Mouse (Mus musculus) adrenal gland, postnatal 10 days (tissue): ENCODE data around the gene Apol8. TPM values are rescaled to one million over a fixed set of nuclear protein-coding genes. Genes with fewer than 3 reads are reported as not detected.
A peak's percentile ranks its signal among the peaks of the same experiment; 100 is the strongest.
"Not testable (repeated sequence)": the region's sequence is repeated elsewhere in the genome, so short reads cannot be mapped to it uniquely, and the experiment has no call there.

ENCODE experiments used
- DNase-seq: peaks from one replicate; pipeline ENCODE4 v3.0.0; 2021; ENCODE audit warnings: mixed read lengths
- total RNA-seq, 2 experiments: library from RNA; stranded (reverse); gene quantifications; 2 replicates each; pipeline ENCODE4 v1.2.3; 2021

Gene Apol8
- total RNA-seq, 2 experiments from 2014 or later = 0.39 to 0.88 TPM

DNA sequence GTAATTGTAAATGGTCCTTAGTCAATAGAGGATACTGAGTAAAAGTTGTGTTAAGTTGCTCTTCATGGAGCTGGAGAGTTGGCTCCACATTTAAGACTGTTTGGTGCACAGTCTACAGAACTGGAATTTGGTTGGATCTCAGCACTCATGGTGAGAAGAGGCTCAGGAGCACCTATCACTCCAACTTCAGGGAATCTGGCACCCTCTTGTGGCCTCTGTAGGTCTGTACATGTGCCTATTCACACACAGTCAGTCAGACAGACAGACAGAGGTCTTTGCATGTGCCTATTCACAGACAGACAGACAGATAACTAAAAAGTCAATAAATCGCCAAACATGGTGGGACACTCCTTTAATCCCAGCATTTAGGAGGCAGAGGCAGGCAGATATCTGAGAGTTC, 6.3 kb downstream of the Apol8 start:
- DNase-seq = peak; percentile 65

DNA sequence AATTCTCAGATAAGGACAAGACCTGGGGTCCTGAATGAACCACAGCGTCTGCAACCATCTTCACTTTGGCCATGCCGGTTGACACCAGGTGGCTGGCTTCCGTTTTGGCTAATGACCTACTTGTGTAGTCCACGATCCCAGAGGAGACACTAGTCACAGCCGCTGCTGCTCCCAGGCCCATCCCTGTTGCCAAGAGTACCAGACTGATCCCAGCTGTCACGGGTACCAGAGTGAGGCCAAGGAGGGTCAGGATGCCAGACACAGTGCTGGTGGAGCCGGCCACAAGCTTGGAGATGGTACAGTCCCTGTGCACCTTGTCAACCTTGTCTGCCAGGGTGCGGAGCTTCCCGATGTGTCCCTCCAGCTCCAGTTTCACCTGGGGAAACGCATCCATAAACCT, 7.1 kb downstream of the Apol8 start:
- DNase-seq = no peak

- DNase-seq = no peak
Measured at GRCm38 (mm10) chr15:77748414-77748813, 8.4 kb downstream of the Apol8 start.

DNA sequence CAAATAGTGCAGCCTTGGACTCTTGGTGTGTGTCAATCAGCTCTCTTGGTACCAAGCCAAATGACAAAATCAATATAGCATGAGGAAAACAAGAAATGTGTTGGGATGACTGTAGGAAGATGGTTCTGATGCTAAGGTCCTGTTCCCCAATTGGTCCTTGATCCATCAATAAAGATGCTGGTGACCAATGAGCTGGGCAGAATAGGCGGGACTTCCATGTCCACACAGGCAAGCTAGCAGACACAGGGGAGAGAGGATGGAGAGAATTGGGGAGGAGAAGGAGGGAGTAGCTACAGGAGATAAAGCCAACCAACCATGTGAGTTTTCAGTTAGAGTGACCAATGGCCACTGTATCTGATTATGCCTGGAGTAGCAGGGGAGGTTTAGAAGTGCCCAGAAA, 10.5 kb downstream of the Apol8 start:
- DNase-seq = no peak

DNA sequence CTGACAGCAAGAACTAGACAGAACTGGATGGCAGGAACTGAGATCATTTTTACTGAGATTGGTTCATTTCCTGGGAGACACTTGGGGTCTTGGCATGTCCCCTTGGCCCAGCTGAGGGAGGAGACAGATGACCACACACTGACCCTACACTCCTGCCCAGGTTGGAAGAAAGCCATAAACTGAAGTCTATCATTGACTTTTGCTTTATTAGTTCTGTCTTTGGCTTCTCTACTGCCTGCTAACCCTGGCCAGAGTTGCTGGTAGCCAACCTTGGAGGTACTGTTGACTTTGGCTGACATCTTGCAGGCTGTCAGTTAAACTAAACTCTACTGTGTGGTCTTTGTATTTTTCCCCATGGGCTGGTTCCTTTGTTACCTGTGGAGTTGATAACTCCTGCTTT, 11.7 kb downstream of the Apol8 start:
- DNase-seq = no peak

- DNase-seq = no peak
Measured at GRCm38 (mm10) chr15:77744632-77745031, 12.2 kb downstream of the Apol8 start.

- not testable (repeated sequence) for DNase-seq
Measured at GRCm38 (mm10) chr15:77741556-77741955, 15.2 kb downstream of the Apol8 start.

DNA sequence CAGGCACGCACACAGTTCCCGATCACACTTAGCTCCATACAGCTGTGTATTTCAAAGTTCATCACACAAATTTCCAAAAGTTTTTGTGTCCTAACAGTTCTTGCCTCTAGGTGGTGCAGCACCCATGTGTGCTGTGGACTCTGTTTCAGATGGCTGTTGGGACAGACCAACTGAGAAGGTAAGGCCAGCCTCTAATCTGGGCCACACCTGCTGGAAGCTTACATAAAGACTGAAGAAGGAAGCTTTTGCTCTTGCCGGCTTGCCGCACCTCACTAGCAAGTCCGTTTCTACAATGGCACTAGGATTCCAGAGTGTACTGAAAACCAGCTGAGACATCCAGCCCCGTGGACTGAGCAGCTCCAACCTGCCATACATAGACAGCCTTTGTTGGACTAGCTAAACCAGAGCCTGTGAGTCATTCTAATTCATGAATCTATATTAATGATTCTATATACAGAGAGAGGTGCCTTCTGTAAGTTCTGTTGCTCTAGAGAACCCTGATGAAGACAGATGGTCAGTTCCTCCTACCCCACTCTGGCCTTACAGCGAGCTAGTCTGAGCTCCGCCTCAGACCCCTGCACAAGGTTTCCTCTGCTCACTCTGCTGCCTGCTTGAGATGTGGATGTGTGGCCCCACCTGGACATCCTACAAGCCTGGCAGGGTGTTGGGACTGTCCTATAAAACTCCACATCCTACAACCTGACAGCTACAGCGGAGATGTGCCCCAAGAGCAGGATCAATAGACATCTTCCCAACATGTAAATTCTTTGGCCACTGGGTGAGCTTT, 16.1 kb downstream of the Apol8 start:
- no peak for DNase-seq

- not testable (repeated sequence) for DNase-seq
Measured at GRCm38 (mm10) chr15:77733903-77734302, 22.9 kb downstream of the Apol8 start.

- DNase-seq = not testable (repeated sequence)
Measured at GRCm38 (mm10) chr15:77733380-77733779, 23.4 kb downstream of the Apol8 start.

DNA sequence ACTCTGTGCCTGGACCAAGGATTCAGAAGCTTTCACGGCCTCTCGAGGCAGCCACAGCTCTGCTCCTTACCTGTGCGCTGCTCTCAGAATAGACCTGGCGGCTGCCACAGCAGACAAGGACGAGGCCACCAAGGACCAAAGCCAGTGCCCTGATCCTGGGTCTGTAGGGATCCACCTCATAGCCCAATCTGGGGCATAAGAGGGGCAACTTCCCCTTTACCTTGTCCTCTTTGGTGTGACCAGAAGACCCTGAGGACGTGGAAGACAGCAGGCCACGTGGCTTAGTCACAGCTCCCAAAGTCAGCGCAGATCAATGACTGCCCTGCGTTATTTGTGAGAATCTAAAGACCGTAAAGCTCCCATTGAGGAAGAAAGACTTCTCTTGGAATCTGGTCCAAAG, 24.0 kb downstream of the Apol8 start:
- DNase-seq = not testable (repeated sequence)

GRCm38 (mm10) chr15:77731605-77732004, 25.2 kb downstream of the Apol8 start:
- no peak for DNase-seq

GRCm38 (mm10) chr15:77728739-77729138, 28.1 kb downstream of the Apol8 start, which contains the start of gene Apol9b:
TSS of gene Apol9b (plus strand) at chr15:77729039.
- not testable (repeated sequence) for DNase-seq

- DNase-seq = not testable (repeated sequence)
Measured at GRCm38 (mm10) chr15:77727745-77728144, 29.1 kb downstream of the Apol8 start.

DNA sequence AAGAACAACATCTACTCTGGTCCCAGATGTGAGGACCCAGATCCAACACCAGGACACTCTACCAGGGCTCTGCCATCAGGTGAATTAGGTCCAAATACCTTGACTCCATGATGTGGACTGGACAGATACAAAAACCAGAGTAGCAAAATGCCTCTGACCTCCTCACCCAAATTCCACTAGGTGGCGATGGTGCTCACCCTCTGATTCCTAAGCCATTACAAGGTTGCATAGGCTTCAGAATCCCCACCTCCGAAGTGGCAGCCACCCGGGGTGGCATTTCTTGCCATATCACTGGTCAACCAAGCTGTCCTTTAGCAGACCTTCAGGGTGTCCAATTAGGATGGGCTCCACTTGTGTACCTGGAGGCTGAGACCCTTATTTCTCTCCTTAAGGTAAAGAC, 29.7 kb downstream of the Apol8 start:
- not testable (repeated sequence) for DNase-seq

GRCm38 (mm10) chr15:77725393-77726020, 31.3 kb downstream of the Apol8 start:
- not testable (repeated sequence) for DNase-seq

- not testable (repeated sequence) for DNase-seq
Measured at GRCm38 (mm10) chr15:77724208-77724911, 32.4 kb downstream of the Apol8 start.

DNA sequence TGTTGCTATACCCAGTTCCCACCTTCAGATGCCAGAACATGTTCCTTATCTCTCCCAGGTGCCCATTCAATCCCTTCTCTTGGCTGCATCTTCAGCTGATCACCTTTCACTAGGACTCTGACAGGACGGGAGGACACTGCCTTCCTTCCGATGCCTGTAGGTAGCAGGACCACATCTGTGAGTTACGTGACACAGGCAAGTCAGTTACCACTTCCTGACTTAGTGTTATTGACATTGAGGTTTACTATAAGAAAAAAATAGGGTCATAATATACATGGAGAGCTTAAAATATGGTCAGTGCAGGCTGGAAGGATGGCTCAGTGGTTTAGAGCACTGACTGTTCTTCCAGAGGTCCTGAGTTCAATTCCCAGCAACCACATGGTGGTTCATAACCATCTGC, 35.3 kb downstream of the Apol8 start:
- DNase-seq = not testable (repeated sequence)

DNA sequence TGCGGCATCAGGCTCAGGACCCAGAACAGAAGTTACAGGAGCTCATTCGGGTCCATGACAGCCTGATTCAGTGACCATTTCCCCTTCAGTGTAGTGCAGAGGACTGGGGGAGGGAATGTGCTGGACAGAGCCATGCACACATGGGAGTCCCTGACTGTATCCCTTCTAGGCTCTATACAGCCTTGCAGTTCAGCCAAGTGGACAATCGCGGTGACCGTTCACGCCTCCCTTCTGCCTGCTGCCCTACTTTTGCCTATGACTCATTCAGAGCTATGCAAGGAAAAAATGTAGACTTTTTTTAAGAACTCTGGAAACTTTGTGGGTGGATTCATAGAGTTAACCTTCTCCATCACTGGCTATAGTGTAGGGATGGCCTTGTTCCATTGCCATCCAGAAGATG, 38.6 kb downstream of the Apol8 start:
- not testable (repeated sequence) for DNase-seq

- DNase-seq = not testable (repeated sequence)
Measured at GRCm38 (mm10) chr15:77708936-77709335, 47.9 kb downstream of the Apol8 start.

- not testable (repeated sequence) for DNase-seq
Measured at GRCm38 (mm10) chr15:77705306-77705705, 51.5 kb downstream of the Apol8 start.

DNA sequence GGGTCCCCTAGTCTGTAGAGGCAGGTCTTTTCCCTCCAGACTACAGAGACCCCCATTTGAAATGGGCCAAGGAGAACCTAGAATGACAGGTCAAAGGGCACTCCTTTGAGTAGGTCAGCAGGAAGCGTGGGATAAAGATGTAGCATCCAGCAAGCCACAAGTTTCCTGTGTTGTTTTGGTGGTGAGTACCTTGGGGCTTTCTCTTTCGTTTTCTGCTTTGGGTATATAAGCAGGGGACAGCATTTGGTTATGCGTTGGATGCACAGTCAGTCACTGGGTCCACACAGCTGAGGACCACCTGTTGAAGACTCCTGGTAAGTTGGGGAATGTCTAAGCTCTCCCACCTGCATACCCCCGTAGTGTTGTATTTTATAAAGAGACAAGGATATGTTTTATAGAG, 58.1 kb downstream of the Apol8 start, which contains the start of gene Apol7e:
TSS of gene Apol7e (plus strand) at position 202 of the 400 bp plus-strand sequence.
- DNase-seq = not testable (repeated sequence)
